Comparison of ENCODE assay signal across 11 mouse cellular contexts in genomic region chr14:25600358-25600757, GRCm38 (mm10).
DNase-seq lines count a peak whose midpoint lies in the region; ATAC-seq and TF ChIP-seq lines count a peak whose summit lies in the region.
"Had no signal": no experiment of that assay in that cellular context is flagged by ENCODE, and none has a peak within 500 bp of the region (broad histone marks: within the 10 kb centered on the region; RNA-seq: fewer than 3 reads in every experiment).

No protein-coding gene starts in this region.

- no peaks in the 10 kb centered on the region for H3K27me3 ChIP-seq in heart, postnatal 0 days (ENCODE audit: control insufficient read depth, insufficient read depth, low read length)
- H3K27me3 ChIP-seq in heart, embryonic 12.5 days (replicated peaks) = no peaks in the 10 kb centered on the region
- no peaks in the 10 kb centered on the region for H3K27me3 ChIP-seq in limb, embryonic 10.5 days (ENCODE audit: low read depth, poor library complexity, severe bottlenecking)
- no peaks in the 10 kb centered on the region for H3K27me3 ChIP-seq in stomach, postnatal 0 days (ENCODE audit: control insufficient read depth, insufficient read depth, low read length)

- no peak overlapping the region for H3K4me3 ChIP-seq in heart, postnatal 0 days (ENCODE audit: low read depth, low read length)
- no peak overlapping the region for H3K4me3 ChIP-seq in heart, embryonic 12.5 days
- no peak overlapping the region for H3K4me3 ChIP-seq in limb, embryonic 10.5 days
- H3K4me3 ChIP-seq in stomach, postnatal 0 days (ENCODE audit: low read depth, low read length) = no peak overlapping the region
- H3K4me3 ChIP-seq: heart, adult 2 months had no signal

- WGBS in heart, postnatal 0 days = 90% methylated on average over 7 of the region's 7 CpGs
- WGBS in heart, embryonic 12.5 days = 85% methylated on average over 7 of the region's 7 CpGs
- WGBS in limb, embryonic 10.5 days = 83% methylated on average over 7 of the region's 7 CpGs
- WGBS in stomach, postnatal 0 days = 65% methylated on average over 7 of the region's 7 CpGs

- H3K9ac ChIP-seq in heart, postnatal 0 days (replicated peaks; ENCODE audit: low read depth, low read length) = no peak overlapping the region
- no peak overlapping the region for H3K9ac ChIP-seq in heart, embryonic 12.5 days
- no peak overlapping the region for H3K9ac ChIP-seq in stomach, postnatal 0 days (ENCODE audit: low read length)

- no peak for DNase-seq in heart, postnatal 0 days (ENCODE audit: low spot score)
- peak; percentile 19 for DNase-seq in thymus, postnatal 0 days (ENCODE audit: low spot score)
- no peak for DNase-seq in thymus, postnatal 14 days
- no peak for DNase-seq in limb, embryonic 10.5 days (ENCODE audit: low spot score)
- no peak for DNase-seq in stomach, postnatal 0 days (ENCODE audit: low spot score)
- DNase-seq in adrenal gland, postnatal 36 days = no peak
- no peak for DNase-seq in right cerebral cortex, postnatal 25 days
- DNase-seq: heart, adult 2 months; kidney, adult 11 months; lung, postnatal 10 days had no signal

- H3K4me2 ChIP-seq in heart, postnatal 0 days (ENCODE audit: low read depth, low read length) = no peak overlapping the region
- no peak overlapping the region for H3K4me2 ChIP-seq in heart, embryonic 12.5 days
- H3K4me2 ChIP-seq in stomach, postnatal 0 days (replicated peaks; ENCODE audit: low read depth) = no peak overlapping the region

- TF ChIP-seq CTCF in heart, postnatal 0 days (IDR thresholded peaks at IDR 0.05; ENCODE audit: low read depth) = no peak
- no peak for TF ChIP-seq CTCF in stomach, postnatal 0 days (IDR thresholded peaks at IDR 0.05; ENCODE audit: low read depth)

- peaks cover 22% of the 10 kb centered on the region for H3K36me3 ChIP-seq in heart, postnatal 0 days (replicated peaks; ENCODE audit: control insufficient read depth, insufficient read depth, low read length)
- peaks cover 32% of the 10 kb centered on the region for H3K36me3 ChIP-seq in heart, embryonic 12.5 days
- H3K36me3 ChIP-seq in limb, embryonic 10.5 days = peaks cover 54% of the 10 kb centered on the region
- peaks cover 3% of the 10 kb centered on the region; the same call in 1 of the 2 replicates for H3K36me3 ChIP-seq in stomach, postnatal 0 days (ENCODE audit: control insufficient read depth, insufficient read depth, low read length)

- ATAC-seq in heart, postnatal 0 days (ENCODE audit: insufficient read depth, low read depth) = no peak
- ATAC-seq in heart, embryonic 12.5 days (ENCODE audit: insufficient number of reproducible peaks, low FRiP score) = no peak
- ATAC-seq in stomach, postnatal 0 days (ENCODE audit: low FRiP score, low TSS enrichment) = no peak; the same call in 1 of the 2 replicates

- H3K9me3 ChIP-seq in heart, postnatal 0 days (replicated peaks; ENCODE audit: control insufficient read depth, low read length) = no peaks in the 10 kb centered on the region
- no peaks in the 10 kb centered on the region for H3K9me3 ChIP-seq in heart, embryonic 12.5 days (replicated peaks)
- no peaks in the 10 kb centered on the region for H3K9me3 ChIP-seq in limb, embryonic 10.5 days (replicated peaks)
- H3K9me3 ChIP-seq in stomach, postnatal 0 days (ENCODE audit: control insufficient read depth, low read length) = no peaks in the 10 kb centered on the region

- TF ChIP-seq EP300 in heart, postnatal 0 days (IDR thresholded peaks at IDR 0.05; ENCODE audit: low read depth) = no peak
- no peak for TF ChIP-seq EP300 in stomach, postnatal 0 days (optimal IDR thresholded peaks at IDR 0.05)

- H3K4me1 ChIP-seq in heart, postnatal 0 days (ENCODE audit: control insufficient read depth, insufficient read depth) = peaks cover 41% of the 10 kb centered on the region
- peaks cover 61% of the 10 kb centered on the region for H3K4me1 ChIP-seq in heart, embryonic 12.5 days (replicated peaks)
- peaks cover 60% of the 10 kb centered on the region for H3K4me1 ChIP-seq in limb, embryonic 10.5 days
- peaks cover 5% of the 10 kb centered on the region; the same call in 1 of the 2 replicates for H3K4me1 ChIP-seq in stomach, postnatal 0 days (replicated peaks; ENCODE audit: control insufficient read depth, insufficient read depth)

- peak overlapping the region; percentile 52; the same call in 1 of the 2 replicates for H3K27ac ChIP-seq in heart, postnatal 0 days (ENCODE audit: low read depth)
- H3K27ac ChIP-seq in heart, embryonic 12.5 days (ENCODE audit: poor library complexity, severe bottlenecking) = no peak overlapping the region
- peak overlapping the region; percentile 50 for H3K27ac ChIP-seq in limb, embryonic 10.5 days
- H3K27ac ChIP-seq in stomach, postnatal 0 days (replicated peaks) = peak overlapping the region; percentile 81
- H3K27ac ChIP-seq: heart, adult 2 months had no signal
